Mouse (Mus musculus): ENCODE results near the gene Arf4. TPM values are rescaled to one million over a fixed set of nuclear protein-coding genes. Genes with fewer than 3 reads are reported as not detected.

Gene Arf4
- 37.7 and 51.2 TPM in 2 replicates for polyA plus RNA-seq (2012; rRNA removed)
- polyA plus RNA-seq (2014; fragmentation: Nextera tagmentation; extraction: Ambion mirVana): 139 and 140 TPM in 2 replicates

- no peaks in the 10 kb centered on the region for H3K9me3 ChIP-seq (ENCODE audit: control insufficient read depth, low read length)
- no peaks in the 10 kb centered on the region for H3K27me3 ChIP-seq (ENCODE audit: control insufficient read depth, insufficient read depth, low read length)
- H3K36me3 ChIP-seq (replicated peaks; ENCODE audit: control insufficient read depth, insufficient read depth, low read depth): no peaks in the 10 kb centered on the region
- no peak for TF ChIP-seq CTCF (IDR thresholded peaks at IDR 0.05; ENCODE audit: low read depth)
- 0 out of 2 replicates have a peak, but pooled peaks have one; percentile 22 for TF ChIP-seq EP300 (IDR thresholded peaks at IDR 0.05; ENCODE audit: low read depth)
- WGBS (ENCODE audit: insufficient replicate concordance): under 1% methylated on average over 83 of the region's 83 CpGs
- peak; percentile 97 for ATAC-seq (ENCODE audit: insufficient read depth)
- H3K27ac ChIP-seq: peak within 1 kb of the TSS; percentile 89
- H3K4me2 ChIP-seq (ENCODE audit: low read depth): peak within 1 kb of the TSS; percentile 92
- H3K4me3 ChIP-seq (ENCODE audit: insufficient read depth in 1 of 2, low read depth in 2 of 2, low read length in 2 of 2): peak within 1 kb of the TSS; percentile 67 to 69
- peak within 1 kb of the TSS; percentile 93 for H3K9ac ChIP-seq (replicated peaks)
- peak; percentile 96 to 97 (median 97) for DNase-seq (ENCODE audit: low read depth in 3 of 3, low spot score in 3 of 3)
- H3K4me1 ChIP-seq (replicated peaks; ENCODE audit: control insufficient read depth in 2 of 2, insufficient read depth in 2 of 2, low read length in 1 of 2): peaks cover 5 to 12% of the 10 kb centered on the region in 2 experiments
Observed at GRCm38 (mm10) chr14:26637851-26638707, at the start of gene Arf4. Gene Arf4 (plus strand): TSS chr14:26638074.

DNA sequence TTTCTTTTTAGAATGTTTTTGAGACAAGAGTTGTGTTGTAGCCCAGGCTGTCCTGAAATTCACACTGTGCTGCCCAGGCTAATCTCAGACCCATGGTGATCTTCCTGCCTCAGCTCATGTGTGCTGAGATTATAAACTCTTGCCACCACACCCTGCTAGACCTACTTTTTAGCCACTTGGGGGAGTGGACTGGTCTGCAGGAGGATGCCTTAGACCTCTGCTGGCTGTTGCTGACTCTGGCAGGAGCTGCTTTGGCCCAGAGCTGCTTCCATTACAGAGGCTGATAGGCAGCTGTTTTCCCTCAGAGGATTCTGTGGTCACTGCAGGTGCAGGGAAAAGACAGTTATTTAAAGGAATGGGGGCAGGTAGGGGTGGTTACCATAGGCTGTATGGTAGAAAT, 46.5 kb upstream of the Arf4 start:
- Histone ChIP-seq H3K9me3 (ENCODE audit: control insufficient read depth, low read length) (no peaks in the 10 kb centered on the region), H3K9ac (replicated peaks) (no peak overlapping the region), H3K4me1 (replicated peaks; ENCODE audit: control insufficient read depth in 2 of 2, insufficient read depth in 2 of 2, low read length in 1 of 2) (peaks cover 46 to 50% of the 10 kb centered on the region in 2 experiments), H3K4me3 (ENCODE audit: insufficient read depth in 1 of 2, low read depth in 2 of 2, low read length in 2 of 2) (no peak overlapping the region), H3K4me2 (ENCODE audit: low read depth) (no peak overlapping the region), H3K27ac (no peak overlapping the region), H3K27me3 (ENCODE audit: control insufficient read depth, insufficient read depth, low read length) (no peaks in the 10 kb centered on the region), H3K36me3 (replicated peaks; ENCODE audit: control insufficient read depth, insufficient read depth, low read depth) (no peaks in the 10 kb centered on the region; the same call in 1 of the 2 replicates)
- ATAC-seq (ENCODE audit: insufficient read depth): no peak
- no peak for DNase-seq (ENCODE audit: low read depth in 3 of 3, low spot score in 3 of 3)
- no peak for TF ChIP-seq EP300 (IDR thresholded peaks at IDR 0.05; ENCODE audit: low read depth)
- peak; percentile 54 for TF ChIP-seq CTCF (IDR thresholded peaks at IDR 0.05; ENCODE audit: low read depth)

- H3K4me3 ChIP-seq (ENCODE audit: insufficient read depth in 1 of 2, low read depth in 2 of 2, low read length in 2 of 2): no peak overlapping the region
- TF ChIP-seq EP300 (IDR thresholded peaks at IDR 0.05; ENCODE audit: low read depth) (peak; percentile 30; the same call in 1 of the 2 replicates), CTCF (IDR thresholded peaks at IDR 0.05; ENCODE audit: low read depth) (no peak)
- ATAC-seq (ENCODE audit: insufficient read depth) (peak; percentile 54; the same call in 1 of the 2 replicates), DNase-seq (ENCODE audit: low read depth in 3 of 3, low spot score in 3 of 3) (peak in 1 of 3 experiments; percentile 28)
- H3K36me3 ChIP-seq (replicated peaks; ENCODE audit: control insufficient read depth, insufficient read depth, low read depth): peaks cover 3% of the 10 kb centered on the region; the same call in 1 of the 2 replicates
- peak overlapping the region; percentile 21 for H3K9ac ChIP-seq (replicated peaks)
- peak overlapping the region; percentile 27; the same call in 1 of the 2 replicates for H3K4me2 ChIP-seq (ENCODE audit: low read depth)
- no peaks in the 10 kb centered on the region for H3K27me3 ChIP-seq (ENCODE audit: control insufficient read depth, insufficient read depth, low read length)
- WGBS (ENCODE audit: insufficient replicate concordance): 2% methylated on average over 2 of the region's 2 CpGs
- H3K27ac ChIP-seq: peak overlapping the region; percentile 34
- peaks cover 35 to 46% of the 10 kb centered on the region in 2 experiments for H3K4me1 ChIP-seq (replicated peaks; ENCODE audit: control insufficient read depth in 2 of 2, insufficient read depth in 2 of 2, low read length in 1 of 2)
- no peaks in the 10 kb centered on the region; the same call in 1 of the 2 replicates for H3K9me3 ChIP-seq (ENCODE audit: control insufficient read depth, low read length)
Observed at GRCm38 (mm10) chr14:26593281-26593895, 44.5 kb upstream of the Arf4 start.

- 18% methylated on average over 7 of the region's 7 CpGs for whole genome bisulfite sequencing (ENCODE audit: insufficient replicate concordance)
- peak; percentile 84 for ATAC-seq (ENCODE audit: insufficient read depth)
- no peak overlapping the region for H3K9ac ChIP-seq (replicated peaks)
- TF ChIP-seq CTCF (IDR thresholded peaks at IDR 0.05; ENCODE audit: low read depth) (no peak), EP300 (IDR thresholded peaks at IDR 0.05; ENCODE audit: low read depth) (peak; percentile 64)
- peaks cover 3% of the 10 kb centered on the region; the same call in 1 of the 2 replicates for H3K36me3 ChIP-seq (replicated peaks; ENCODE audit: control insufficient read depth, insufficient read depth, low read depth)
- no peaks in the 10 kb centered on the region for H3K27me3 ChIP-seq (ENCODE audit: control insufficient read depth, insufficient read depth, low read length)
- peak overlapping the region; percentile 88 for H3K27ac ChIP-seq
- peak in 2 of 3 experiments; percentile 50 to 54 for DNase-seq (ENCODE audit: low read depth in 3 of 3, low spot score in 3 of 3)
- H3K4me3 ChIP-seq (ENCODE audit: insufficient read depth in 1 of 2, low read depth in 2 of 2, low read length in 2 of 2): peak overlapping the region in 1 of 2 experiments; percentile 14; a peak in 1 of 4 replicates
- no peaks in the 10 kb centered on the region; the same call in 1 of the 2 replicates for H3K9me3 ChIP-seq (ENCODE audit: control insufficient read depth, low read length)
- H3K4me2 ChIP-seq (ENCODE audit: low read depth): peak overlapping the region; percentile 63
- H3K4me1 ChIP-seq (replicated peaks; ENCODE audit: control insufficient read depth in 2 of 2, insufficient read depth in 2 of 2, low read length in 1 of 2): peaks cover 32 to 44% of the 10 kb centered on the region in 2 experiments
Observed at GRCm38 (mm10) chr14:26595167-26595566, 42.7 kb upstream of the Arf4 start.

All from liver, embryonic 14.5 days (tissue).